Mouse (Mus musculus) liver, postnatal 0 days (tissue): Measurements from ENCODE around the gene Tmem145. TPM values are rescaled to one million over a fixed set of nuclear protein-coding genes. Genes with fewer than 3 reads are reported as not detected.
A peak's percentile ranks its signal among the peaks of the same experiment; 100 is the strongest.

ENCODE experiments used
- ATAC-seq: fragments of 200-750 bp; cut with Nextera tagmentation; 2 replicates; pipeline ENCODE4 v1.8.0; 2017; ENCODE audit warnings: mild to moderate bottlenecking, moderate library complexity
- DNase-seq: peaks from one replicate; pipeline ENCODE4 v3.0.0-alpha.2; 2016
- H3K27ac ChIP-seq: fragments of 300-500 bp; sonication (generic); 2 replicates; pipeline ENCODE4 v1.5.1; 2014; ENCODE audit warnings: antibody characterized with exemption, moderate library complexity, mild to moderate bottlenecking, low read depth
- H3K27me3 ChIP-seq: fragments of 300-500 bp; sonication (generic); 2 replicates; pipeline ENCODE4 v1.6.1; 2014; ENCODE audit warnings: low read length, control low read depth, mixed read lengths; ENCODE audit not compliant: insufficient read depth
- H3K36me3 ChIP-seq: fragments of 300-500 bp; sonication (generic); replicated peaks from 2 replicates; pipeline ENCODE4 v1.6.1; 2014; ENCODE audit warnings: mild to moderate bottlenecking, control low read depth, low read length, moderate library complexity, mixed read lengths; ENCODE audit not compliant: insufficient read depth
- H3K4me1 ChIP-seq: fragments of 300-500 bp; sonication (generic); 2 replicates; pipeline ENCODE4 v1.6.1; 2014; ENCODE audit warnings: antibody characterized with exemption, mild to moderate bottlenecking, control low read depth; ENCODE audit not compliant: insufficient read depth
- H3K4me2 ChIP-seq: fragments of 300-500 bp; sonication (generic); 2 replicates; pipeline ENCODE4 v1.6.1; 2014; ENCODE audit warnings: low read depth, mild to moderate bottlenecking, low read length, moderate library complexity, mixed read lengths
- H3K4me3 ChIP-seq: fragments of 300-500 bp; sonication (generic); 2 replicates; pipeline ENCODE4 v1.5.1; 2014; ENCODE audit warnings: low read depth, low read length
- H3K9ac ChIP-seq: fragments of 300-500 bp; sonication (generic); replicated peaks from 2 replicates; pipeline ENCODE4 v1.6.1; 2014; ENCODE audit warnings: mild to moderate bottlenecking, moderate library complexity
- H3K9me3 ChIP-seq: fragments of 300-500 bp; sonication (generic); 2 replicates; pipeline ENCODE4 v1.6.1; 2016; ENCODE audit warnings: mild to moderate bottlenecking, control low read depth, low read length, mixed read lengths
- CTCF ChIP-seq: sonication (generic); IDR thresholded peaks from 2 replicates; pipeline ENCODE4 v1.5.1; 2016; ENCODE audit warnings: antibody characterized with exemption, low read depth
- EP300 ChIP-seq: IDR thresholded peaks from 2 replicates; pipeline ENCODE4 v1.6.1; 2016; ENCODE audit warnings: antibody characterized with exemption, low read depth, mild to moderate bottlenecking
- WGBS: fragments of 180-500 bp; shearing (Covaris S2); extraction: QIAGEN DNeasy Blood & Tissue Kit; methylation state at CpG from one replicate; pipeline ENCODE4 v1.1.7; 2014; ENCODE audit not compliant: insufficient replicate concordance; 5-methylcytosine and 5-hydroxymethylcytosine counted together
- polyA plus RNA-seq: library from polyadenylated mRNA; unstranded; fragments of >200 nt; fragmentation: Nextera tagmentation; extraction: Ambion mirVana; gene quantifications from 2 replicates; pipeline ENCODE4 v1.2.1, GENCODE M21; 2015

The Tmem145 gene
- polyA plus RNA-seq, 1 experiment from 2014 or later = not detected

DNA sequence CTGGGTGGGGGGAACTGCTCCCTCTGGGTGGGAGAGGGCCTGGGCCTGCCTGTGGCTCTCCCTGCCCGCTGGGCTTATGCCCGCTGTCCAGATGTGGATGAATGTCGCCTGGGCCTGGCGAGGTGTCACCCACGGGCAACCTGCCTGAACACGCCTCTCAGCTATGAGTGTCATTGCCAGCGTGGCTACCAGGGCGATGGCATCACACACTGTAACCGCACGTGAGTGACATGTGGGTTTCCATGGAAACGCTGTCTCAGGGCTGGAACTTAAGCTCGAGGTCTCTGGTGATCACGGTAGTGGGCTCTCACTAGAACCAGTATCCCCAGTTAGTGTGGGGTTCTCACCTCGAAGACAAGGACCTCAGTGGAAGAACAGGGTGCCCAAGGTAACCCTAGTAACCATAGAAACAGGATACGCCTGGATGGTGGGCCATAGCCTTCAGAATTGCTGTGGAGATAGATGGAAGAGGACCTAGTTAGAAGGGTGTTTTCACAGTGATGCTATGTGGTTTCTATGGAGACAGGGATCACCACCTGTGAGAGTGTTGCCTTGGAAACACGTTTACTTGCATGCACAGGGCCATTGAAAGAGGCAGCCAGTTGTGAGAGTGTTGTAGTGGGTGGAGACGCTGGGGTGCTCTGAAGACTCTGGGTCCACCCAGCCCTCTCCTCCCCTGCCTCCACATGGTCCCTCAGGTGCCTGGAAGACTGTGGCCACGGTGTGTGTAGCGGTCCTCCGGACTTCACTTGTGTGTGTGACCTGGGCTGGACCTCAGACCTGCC lies 35.3 kb downstream of the Tmem145 start:
- Histone ChIP-seq H3K4me3 (no peak overlapping the region), H3K9me3 (no peaks in the 10 kb centered on the region), H3K27ac (no peak overlapping the region), H3K4me2 (no peak overlapping the region), H3K4me1 (no peaks in the 10 kb centered on the region), H3K9ac (no peak overlapping the region), H3K36me3 (no peaks in the 10 kb centered on the region), H3K27me3 (no peaks in the 10 kb centered on the region)
- no peak for TF ChIP-seq EP300
- TF ChIP-seq CTCF = no peak
- 76% methylated on average over 20 of the region's 20 CpGs for WGBS
- ATAC-seq (no peak), DNase-seq (no peak)

DNA sequence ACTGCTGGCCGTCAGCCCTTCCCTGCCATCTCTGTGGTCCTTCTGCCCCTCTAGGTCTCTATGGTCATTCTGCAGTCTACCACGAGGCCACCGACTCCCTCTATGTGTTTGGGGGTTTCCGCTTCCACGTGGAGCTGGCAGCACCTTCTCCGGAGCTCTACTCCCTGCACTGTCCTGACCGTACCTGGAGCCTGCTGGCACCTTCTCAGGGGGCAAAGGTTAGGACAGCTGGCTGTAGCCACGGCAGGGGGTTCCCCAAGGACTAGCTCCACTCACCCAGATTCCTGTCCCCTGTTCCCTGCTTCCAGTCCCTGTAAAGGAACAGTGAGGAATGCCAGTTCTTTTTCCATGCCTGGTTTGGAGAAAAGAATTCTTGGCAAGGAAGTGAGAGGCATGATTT lies 43.0 kb downstream of the Tmem145 start:
- DNase-seq = no peak

DNA sequence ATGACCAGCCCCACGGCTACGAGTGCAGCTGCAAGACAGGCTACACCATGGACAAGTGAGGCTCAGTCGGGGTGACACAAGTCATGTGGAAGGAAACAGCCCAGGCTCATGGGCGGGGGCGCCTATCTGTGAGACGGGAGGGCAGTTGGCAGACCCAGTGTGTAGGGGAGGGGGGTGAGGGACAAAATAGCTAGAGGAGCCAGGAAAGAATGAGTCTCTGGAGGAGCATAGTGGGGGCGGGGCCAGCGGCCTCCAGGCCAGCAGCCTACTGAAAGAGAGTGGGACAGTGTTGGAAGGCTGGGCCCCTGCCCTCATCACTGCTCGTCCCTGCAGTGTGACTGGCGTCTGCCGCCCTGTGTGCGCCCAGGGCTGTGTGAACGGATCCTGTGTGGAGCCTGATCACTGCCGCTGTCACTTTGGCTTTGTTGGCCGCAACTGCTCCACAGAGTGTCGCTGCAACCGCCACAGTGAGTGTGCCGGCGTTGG lies 52.9 kb downstream of the Tmem145 start:
- 75% methylated on average over 19 of the region's 19 CpGs for WGBS
- no peak for ATAC-seq

More for the DNA sequence above, 43.0 kb downstream of the Tmem145 start:
- WGBS = 69% methylated on average over 8 of the region's 8 CpGs
- Histone ChIP-seq H3K27me3 (no peaks in the 10 kb centered on the region), H3K4me3 (no peak overlapping the region), H3K4me1 (no peaks in the 10 kb centered on the region), H3K9me3 (no peaks in the 10 kb centered on the region), H3K4me2 (no peak overlapping the region), H3K27ac (no peak overlapping the region), H3K9ac (no peak overlapping the region), H3K36me3 (no peaks in the 10 kb centered on the region)
- no peak for ATAC-seq
- TF ChIP-seq CTCF (no peak), EP300 (no peak)

DNA sequence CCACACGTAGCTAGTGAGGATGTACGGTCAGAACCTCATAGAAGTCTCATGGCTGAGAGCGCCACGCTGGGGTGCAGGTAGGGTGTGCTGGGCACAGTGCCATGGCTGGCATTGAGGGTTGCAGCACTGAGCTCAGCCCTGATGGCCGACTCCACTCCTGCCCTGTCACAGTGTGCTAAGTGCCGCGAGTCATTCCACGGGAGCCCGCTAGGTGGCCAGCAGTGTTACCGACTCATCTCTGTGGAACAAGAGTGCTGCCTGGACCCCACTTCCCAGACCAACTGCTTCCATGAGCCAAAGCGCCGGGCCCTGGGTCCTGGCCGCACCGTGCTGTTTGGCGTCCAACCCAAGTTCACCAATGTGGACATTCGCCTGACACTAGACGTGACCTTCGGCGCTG lies 57.2 kb downstream of the Tmem145 start:
- 85% methylated on average over 19 of the region's 19 CpGs for WGBS
- TF ChIP-seq CTCF = peak; percentile 37
- no peak for TF ChIP-seq EP300
- no peak for DNase-seq
- no peak for ATAC-seq
- Histone ChIP-seq H3K4me1 (no peaks in the 10 kb centered on the region), H3K27ac (no peak overlapping the region), H3K4me3 (no peak overlapping the region), H3K9me3 (no peaks in the 10 kb centered on the region), H3K4me2 (no peak overlapping the region), H3K36me3 (no peaks in the 10 kb centered on the region), H3K9ac (no peak overlapping the region), H3K27me3 (peaks cover 24% of the 10 kb centered on the region)

More for the DNA sequence above, 52.9 kb downstream of the Tmem145 start:
- Histone ChIP-seq H3K9me3 (no peaks in the 10 kb centered on the region), H3K4me2 (no peak overlapping the region), H3K27me3 (no peaks in the 10 kb centered on the region), H3K27ac (no peak overlapping the region), H3K36me3 (no peaks in the 10 kb centered on the region), H3K4me3 (no peak overlapping the region), H3K4me1 (no peaks in the 10 kb centered on the region), H3K9ac (no peak overlapping the region)
- TF ChIP-seq CTCF (no peak), EP300 (no peak)
- no peak for DNase-seq

DNA sequence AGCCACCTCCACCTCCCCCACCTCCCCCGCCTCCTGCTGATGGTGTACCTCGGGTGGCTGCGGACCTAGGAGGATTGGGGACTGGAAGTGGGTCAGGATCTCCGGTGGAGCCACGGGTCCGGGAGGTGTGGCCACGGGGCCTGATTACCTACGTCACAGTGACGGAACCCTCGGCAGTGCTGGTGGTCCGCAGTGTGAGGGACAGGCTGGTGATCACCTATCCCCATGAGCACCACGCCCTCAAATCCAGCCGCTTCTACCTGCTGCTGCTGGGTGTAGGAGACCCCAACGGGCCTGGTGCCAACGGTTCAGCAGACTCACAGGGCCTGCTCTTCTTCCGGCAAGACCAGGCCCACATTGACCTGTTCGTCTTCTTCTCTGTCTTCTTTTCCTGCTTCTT lies 57.7 kb downstream of the Tmem145 start:
- DNase-seq = no peak
- Histone ChIP-seq H3K9ac (no peak overlapping the region), H3K27ac (no peak overlapping the region), H3K4me2 (no peak overlapping the region), H3K4me3 (no peak overlapping the region), H3K4me1 (no peaks in the 10 kb centered on the region), H3K9me3 (no peaks in the 10 kb centered on the region), H3K36me3 (no peaks in the 10 kb centered on the region), H3K27me3 (peaks cover 29% of the 10 kb centered on the region)
- TF ChIP-seq EP300 (no peak), CTCF (no peak)
- 84% methylated on average over 17 of the region's 17 CpGs for WGBS
- no peak for ATAC-seq

Other genes starting within 250 kb of the Tmem145 start
- gene Grik5, start 233.8 kb upstream of the Tmem145 start, polyA plus RNA-seq = 0.69 and 0.76 TPM in 2 replicates
- gene Zfp574, start 233.5 kb upstream of the Tmem145 start, polyA plus RNA-seq = 9.4 and 10.8 TPM in 2 replicates
- gene Pou2f2, start 126.4 kb upstream of the Tmem145 start, polyA plus RNA-seq = 2.0 and 2.9 TPM in 2 replicates
- 19.2 and 21.1 TPM in 2 replicates for gene Dedd2, start 85.5 kb upstream of the Tmem145 start, polyA plus RNA-seq
- 1.0 and 1.2 TPM in 2 replicates for gene Zfp526, start 84.7 kb upstream of the Tmem145 start, polyA plus RNA-seq
- 4.3 and 5.1 TPM in 2 replicates for gene Gsk3a, start 68.3 kb upstream of the Tmem145 start, polyA plus RNA-seq
- 4.6 and 5.2 TPM in 2 replicates for gene Erf, start 55.3 kb upstream of the Tmem145 start, polyA plus RNA-seq
- gene Cic, start 38.4 kb upstream of the Tmem145 start, polyA plus RNA-seq = 8.9 and 9.7 TPM in 2 replicates
- gene Pafah1b3, start 8.1 kb upstream of the Tmem145 start, polyA plus RNA-seq = 23.4 and 25.4 TPM in 2 replicates
- gene Prr19, start 4.7 kb upstream of the Tmem145 start, polyA plus RNA-seq = not detected in 2 replicates
- 0.58 and 0.81 TPM in 2 replicates for gene Megf8, start 11.1 kb downstream of the Tmem145 start, polyA plus RNA-seq
- gene Cnfn, start 63.6 kb downstream of the Tmem145 start, polyA plus RNA-seq = not detected in 2 replicates
- 5.2 and 5.5 TPM in 2 replicates for gene Lipe, start 92.6 kb downstream of the Tmem145 start, polyA plus RNA-seq
- gene Cxcl17, start 106.8 kb downstream of the Tmem145 start, polyA plus RNA-seq = not detected in 2 replicates
- 24.3 and 27.3 TPM in 2 replicates for gene Ceacam1, start 171.5 kb downstream of the Tmem145 start, polyA plus RNA-seq
- gene Ceacam2, start 233.8 kb downstream of the Tmem145 start, polyA plus RNA-seq = 0.08 TPM in 1 of 2 replicates, not detected in the other